ENCODE assay signal across 10 mouse cellular contexts in genomic region chr9:115908325-115908724, GRCm38 (mm10). TPM values are rescaled to one million over a fixed set of nuclear protein-coding genes. Genes with fewer than 3 reads are reported as not detected.
A peak's percentile ranks its signal among the peaks of the same experiment; 100 is the strongest.
DNase-seq lines count a peak whose midpoint lies in the region; ATAC-seq and TF ChIP-seq lines count a peak whose summit lies in the region.
"Had no signal": no experiment of that assay in that cellular context is flagged by ENCODE, and none has a peak within 500 bp of the region (broad histone marks: within the 10 kb centered on the region; RNA-seq: fewer than 3 reads in every experiment).

No protein-coding gene starts in this region.

- 0 out of 2 replicates have a peak overlapping the region, but pooled peaks have one; percentile 15 for H3K4me2 ChIP-seq in intestine, embryonic 14.5 days (ENCODE audit: low read length)
- no peak overlapping the region for H3K4me2 ChIP-seq in intestine, postnatal 0 days (replicated peaks; ENCODE audit: low read depth)
- 0 out of 2 replicates have a peak overlapping the region, but pooled peaks have one; percentile 5 for H3K4me2 ChIP-seq in hindbrain, embryonic 14.5 days (replicated peaks)

- WGBS in cerebellum, adult 2 months: 8% methylated on average over 15 of the region's 15 CpGs
- 14% methylated on average over 15 of the region's 15 CpGs for WGBS in intestine, embryonic 14.5 days
- WGBS in intestine, postnatal 0 days: 15% methylated on average over 15 of the region's 15 CpGs
- 12% methylated on average over 15 of the region's 15 CpGs for WGBS in hindbrain, embryonic 14.5 days

- no peaks in the 10 kb centered on the region for H3K4me1 ChIP-seq in cerebellum, adult 2 months (ENCODE audit: control insufficient read depth, insufficient read depth, low read length)
- H3K4me1 ChIP-seq in intestine, embryonic 14.5 days (replicated peaks; ENCODE audit: control insufficient read depth, insufficient read depth, low read length): no peaks in the 10 kb centered on the region
- no peaks in the 10 kb centered on the region for H3K4me1 ChIP-seq in intestine, postnatal 0 days (replicated peaks; ENCODE audit: control insufficient read depth, insufficient read depth, low read length)
- no peaks in the 10 kb centered on the region for H3K4me1 ChIP-seq in hindbrain, embryonic 14.5 days (replicated peaks; ENCODE audit: control insufficient read depth, insufficient read depth, low read length)

- intact Hi-C loops in left cerebral cortex, postnatal 4 days (cut with DNase I): no loop called here

- no peak overlapping the region for H3K27ac ChIP-seq in cerebellum, adult 2 months (ENCODE audit: insufficient read depth, low read length)
- no peak overlapping the region for H3K27ac ChIP-seq in intestine, embryonic 14.5 days (ENCODE audit: low read depth)
- no peak overlapping the region for H3K27ac ChIP-seq in intestine, postnatal 0 days (ENCODE audit: low read depth, low read length)
- no peak overlapping the region for H3K27ac ChIP-seq in hindbrain, embryonic 14.5 days
- H3K27ac ChIP-seq: macrophage had no signal

- no peak for TF ChIP-seq CTCF in cerebellum, adult 2 months (IDR thresholded peaks at IDR 0.05; ENCODE audit: borderline replicate concordance, insufficient read depth, low read depth, low read length)
- TF ChIP-seq CTCF in intestine, postnatal 0 days (IDR thresholded peaks at IDR 0.05; ENCODE audit: low read depth): no peak

- DNase-seq in cerebellum, adult 2 months: no peak
- DNase-seq in intestine, embryonic 14.5 days (ENCODE audit: low spot score): peak; percentile 51
- DNase-seq in 3134 (ENCODE audit: extremely low read depth, insufficient read length, low spot score): peak; percentile 3
- no peak for DNase-seq in hindbrain, embryonic 14.5 days (ENCODE audit: low spot score)
- DNase-seq in left cerebral cortex, postnatal 4 days: no peak
- DNase-seq in adrenal gland, postnatal 25 days: no peak

- no peaks in the 10 kb centered on the region for H3K36me3 ChIP-seq in intestine, embryonic 14.5 days (ENCODE audit: control insufficient read depth, insufficient read depth, low read length)
- no peaks in the 10 kb centered on the region for H3K36me3 ChIP-seq in intestine, postnatal 0 days (ENCODE audit: control insufficient read depth, insufficient read depth)
- no peaks in the 10 kb centered on the region for H3K36me3 ChIP-seq in hindbrain, embryonic 14.5 days (replicated peaks; ENCODE audit: control insufficient read depth, insufficient read depth)

- TF ChIP-seq POLR2A in cerebellum, adult 2 months (IDR thresholded peaks at IDR 0.05; ENCODE audit: borderline replicate concordance, insufficient read depth, low read length): no peak

- H3K4me3 ChIP-seq in cerebellum, adult 2 months (replicated peaks; ENCODE audit: insufficient read depth, low read depth, low read length): no peak overlapping the region
- H3K4me3 ChIP-seq in intestine, embryonic 14.5 days (ENCODE audit: low read depth, low read length): no peak overlapping the region
- no peak overlapping the region for H3K4me3 ChIP-seq in intestine, postnatal 0 days (ENCODE audit: low read depth, low read length)
- H3K4me3 ChIP-seq in hindbrain, embryonic 14.5 days (replicated peaks; ENCODE audit: low read length): no peak overlapping the region

- H3K9ac ChIP-seq in intestine, embryonic 14.5 days (ENCODE audit: low read length): no peak overlapping the region
- no peak overlapping the region for H3K9ac ChIP-seq in intestine, postnatal 0 days (ENCODE audit: low read depth, low read length)
- no peak overlapping the region for H3K9ac ChIP-seq in hindbrain, embryonic 14.5 days

- no peaks in the 10 kb centered on the region for H3K9me3 ChIP-seq in intestine, embryonic 14.5 days (ENCODE audit: control insufficient read depth, low read length)
- no peaks in the 10 kb centered on the region for H3K9me3 ChIP-seq in intestine, postnatal 0 days (ENCODE audit: control insufficient read depth)
- no peaks in the 10 kb centered on the region for H3K9me3 ChIP-seq in hindbrain, embryonic 14.5 days (ENCODE audit: control insufficient read depth, low read length)

- 0 out of 2 replicates have a peak, but pooled peaks have one; percentile 36 for ATAC-seq in cerebellum, adult (ENCODE audit: insufficient number of reproducible peaks, low FRiP score, low TSS enrichment)
- ATAC-seq in intestine, embryonic 14.5 days (replicated peaks; ENCODE audit: low FRiP score, low TSS enrichment, low read depth): no peak
- ATAC-seq in intestine, postnatal 0 days: no peak
- ATAC-seq in hindbrain, embryonic 14.5 days (ENCODE audit: low FRiP score): no peak
- ATAC-seq: Patski had no signal

- no peaks in the 10 kb centered on the region for H3K27me3 ChIP-seq in cerebellum, adult 2 months (ENCODE audit: control insufficient read depth, insufficient read depth, low read length)
- no peaks in the 10 kb centered on the region for H3K27me3 ChIP-seq in intestine, embryonic 14.5 days (replicated peaks; ENCODE audit: control insufficient read depth, insufficient read depth, low read length)
- no peaks in the 10 kb centered on the region for H3K27me3 ChIP-seq in intestine, postnatal 0 days (replicated peaks; ENCODE audit: control insufficient read depth, insufficient read depth, low read length)
- no peaks in the 10 kb centered on the region for H3K27me3 ChIP-seq in hindbrain, embryonic 14.5 days (ENCODE audit: control insufficient read depth, insufficient read depth, low read length)
- H3K27me3 ChIP-seq: Patski had no signal

RNA-seq across cellular contexts. Expression of gene Gadl1, which starts 0.9 kb away (rescaled TPM):
- polyA plus RNA-seq in cerebellum, adult 2 months (2012; rRNA removed): 0.27 and 0.31 TPM in 2 replicates
- polyA plus RNA-seq in intestine, embryonic 14.5 days (2014; fragmentation: Nextera tagmentation; extraction: Ambion mirVana): 0.22 and 0.38 TPM in 2 replicates
- polyA plus RNA-seq in intestine, postnatal 0 days (2015; fragmentation: Nextera tagmentation; extraction: Ambion mirVana): 0.30 and 0.39 TPM in 2 replicates
- 0.16 and 0.23 TPM in 2 replicates for polyA plus RNA-seq in hindbrain, embryonic 14.5 days (2014; fragmentation: Nextera tagmentation; extraction: Ambion mirVana)
- total RNA-seq in left cerebral cortex, postnatal 4 days (2021): under 1 TPM in 1 of 2 experiments, not detected in 1; 0.10 TPM
- total RNA-seq in adrenal gland, postnatal 25 days (2021): 0.24 TPM in 1 of 2 replicates, not detected in the other
- polyA plus RNA-seq: macrophage had no signal

Comparison
In these comparisons a context has a peak if more than half of its experiments do, and no peak if none do; other contexts are left out.
1. DNase-seq: peak in intestine, embryonic 14.5 days (single experiment) and 3134 (single experiment); none in cerebellum, adult 2 months (0 of 2), hindbrain, embryonic 14.5 days (single experiment), left cerebral cortex, postnatal 4 days (single experiment) and adrenal gland, postnatal 25 days (single experiment).